Mouse (Mus musculus): ENCODE measurements around the gene Rabac1. TPM values are rescaled to one million over a fixed set of nuclear protein-coding genes. Genes with fewer than 3 reads are reported as not detected.

Rabac1 gene
- polyA plus RNA-seq, 1 experiment: 205 TPM

DNA sequence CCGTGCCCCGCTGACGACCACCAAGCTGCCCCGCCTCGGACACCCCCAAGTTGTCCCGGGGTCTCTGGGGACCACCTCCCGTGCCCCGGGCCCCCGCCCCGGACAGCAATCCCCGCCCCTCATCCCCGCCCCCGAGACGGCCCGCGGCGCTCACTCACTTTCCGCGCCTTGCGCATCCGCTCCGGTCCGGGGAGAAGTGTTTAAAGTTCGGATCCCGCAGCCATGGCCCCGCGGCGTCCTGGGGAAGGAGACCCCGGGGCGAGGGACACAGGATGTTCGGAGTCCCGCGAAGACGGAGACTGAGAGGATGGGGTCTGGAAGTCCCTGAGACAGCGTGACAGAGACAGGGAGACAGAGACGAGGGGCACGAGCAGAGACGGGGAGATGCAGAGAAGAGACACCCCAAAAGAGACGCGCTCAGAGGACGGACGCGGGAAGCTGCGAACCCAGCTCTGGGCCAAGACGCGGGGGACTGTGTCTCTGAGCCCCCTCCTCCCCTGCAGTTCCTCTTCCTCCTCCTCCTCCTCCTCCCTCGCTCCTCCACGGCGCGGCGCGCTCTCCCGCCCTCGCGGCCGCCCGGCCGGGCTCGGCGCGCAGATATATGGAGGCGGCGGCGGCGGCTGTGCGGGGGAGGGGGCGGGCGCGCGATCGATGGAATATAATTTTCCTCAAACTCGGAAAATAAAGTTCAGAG lies 28.1 kb downstream of the Rabac1 start, which contains the start of gene Gm4881:
TSS of gene Gm4881 (minus strand) at position 238 of the 694 bp plus-strand sequence.
- Histone ChIP-seq H3K4me1 (ENCODE audit: control insufficient read depth, insufficient read depth, low read length) (no peaks in the 10 kb centered on the region), H3K4me3 (ENCODE audit: insufficient read depth, low read length) (no peak within 1 kb of the TSS), H3K27ac (ENCODE audit: insufficient read depth, low read depth, low read length) (no peak within 1 kb of the TSS)
- TF ChIP-seq POLR2A (IDR thresholded peaks at IDR 0.05; ENCODE audit: borderline replicate concordance, low read depth, low read length) (no peak), CTCF (IDR thresholded peaks at IDR 0.05; ENCODE audit: low read depth, low read length) (no peak)

DNA sequence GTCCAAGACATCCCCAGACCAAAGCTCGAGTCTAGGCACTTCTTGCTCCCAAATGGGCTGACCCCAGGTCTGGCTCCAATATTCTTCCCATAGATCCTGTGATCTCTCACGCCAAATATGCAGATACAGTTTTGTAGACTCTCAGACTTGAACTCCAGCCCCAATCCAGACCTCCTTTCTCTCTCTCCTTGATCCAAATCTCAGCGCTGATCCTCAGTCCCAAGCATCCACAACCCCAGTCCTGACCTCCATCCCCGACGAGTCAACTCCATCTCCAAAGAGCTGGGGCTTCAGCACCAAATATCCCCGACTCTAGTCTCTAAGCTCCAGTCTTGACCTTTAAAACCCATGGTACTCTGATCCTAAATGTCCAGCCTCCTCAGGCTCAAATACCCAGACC lies 28.9 kb downstream of the Rabac1 start:
- H3K4me1 ChIP-seq (ENCODE audit: control insufficient read depth, insufficient read depth, low read length): no peaks in the 10 kb centered on the region
- no peak overlapping the region for H3K4me3 ChIP-seq (ENCODE audit: insufficient read depth, low read length)
- H3K27ac ChIP-seq (ENCODE audit: insufficient read depth, low read depth, low read length): no peak overlapping the region
- TF ChIP-seq POLR2A (IDR thresholded peaks at IDR 0.05; ENCODE audit: borderline replicate concordance, low read depth, low read length) (no peak), CTCF (IDR thresholded peaks at IDR 0.05; ENCODE audit: low read depth, low read length) (no peak)

DNA sequence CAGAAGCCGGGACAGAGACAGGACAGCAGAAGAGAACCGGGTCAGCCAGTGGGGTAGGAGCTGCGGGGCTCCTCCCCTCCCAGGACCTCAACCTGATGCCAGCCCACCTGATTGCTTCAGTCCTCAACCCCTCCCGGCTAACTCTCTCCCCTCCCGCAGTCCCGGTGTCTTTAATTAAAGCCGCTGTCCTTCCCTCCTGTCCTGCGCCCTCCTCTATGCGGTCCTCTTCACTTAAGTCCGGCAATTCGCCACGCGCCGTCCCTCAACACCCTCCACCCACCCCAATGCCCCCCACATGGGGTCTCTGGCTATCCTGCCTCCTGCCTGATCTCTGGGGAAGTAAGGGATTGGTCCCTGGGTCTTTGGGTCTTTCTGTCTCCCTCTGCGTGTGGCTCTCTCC lies 40.9 kb downstream of the Rabac1 start:
- H3K27ac ChIP-seq (ENCODE audit: insufficient read depth, low read depth, low read length): no peak overlapping the region
- no peak overlapping the region for H3K4me3 ChIP-seq (ENCODE audit: insufficient read depth, low read length)
- TF ChIP-seq CTCF (IDR thresholded peaks at IDR 0.05; ENCODE audit: low read depth, low read length): no peak
- TF ChIP-seq POLR2A (IDR thresholded peaks at IDR 0.05; ENCODE audit: borderline replicate concordance, low read depth, low read length): no peak
- no peaks in the 10 kb centered on the region for H3K4me1 ChIP-seq (ENCODE audit: control insufficient read depth, insufficient read depth, low read length)

DNA sequence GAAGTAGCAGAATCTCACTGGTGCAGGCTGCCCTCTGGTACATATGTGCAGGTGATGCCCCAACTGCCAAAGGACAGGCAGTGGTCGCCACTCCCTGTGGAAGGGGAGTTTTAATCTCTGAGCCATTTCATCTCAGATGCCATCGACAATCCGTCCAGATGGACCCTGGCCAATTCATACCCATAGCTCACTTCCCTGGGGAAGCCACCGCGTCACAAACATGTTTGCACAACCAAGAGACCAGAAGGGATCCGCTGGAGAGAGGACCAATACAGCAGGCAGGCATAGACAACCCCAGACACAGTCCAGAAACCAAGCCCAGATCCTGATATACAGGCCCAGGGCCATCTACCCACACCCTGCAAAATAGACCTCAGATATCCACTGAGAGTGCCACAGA lies 42.1 kb downstream of the Rabac1 start:
- no peaks in the 10 kb centered on the region for H3K4me1 ChIP-seq (ENCODE audit: control insufficient read depth, insufficient read depth, low read length)
- TF ChIP-seq POLR2A (IDR thresholded peaks at IDR 0.05; ENCODE audit: borderline replicate concordance, low read depth, low read length) (no peak), CTCF (IDR thresholded peaks at IDR 0.05; ENCODE audit: low read depth, low read length) (no peak)
- H3K4me3 ChIP-seq (ENCODE audit: insufficient read depth, low read length): no peak overlapping the region
- no peak overlapping the region for H3K27ac ChIP-seq (ENCODE audit: insufficient read depth, low read depth, low read length)

Other genes starting within 250 kb of the Rabac1 start
- not detected in 2 replicates for gene Gm4763, start 245.8 kb downstream of the Rabac1 start, polyA plus RNA-seq (2012; ENCODE audit: insufficient read depth, insufficient read length, missing spikeins)
- gene Cd177, start 212.4 kb downstream of the Rabac1 start, polyA plus RNA-seq (2012; ENCODE audit: insufficient read depth, insufficient read length, missing spikeins): 0.47 and 0.74 TPM in 2 replicates
- gene Ceacam10, start 195.5 kb downstream of the Rabac1 start, polyA plus RNA-seq (2012; ENCODE audit: insufficient read depth, insufficient read length, missing spikeins): 1.7 TPM in 1 of 2 replicates, not detected in the other
- gene Gm9844, start 110.5 kb downstream of the Rabac1 start, polyA plus RNA-seq (2012; ENCODE audit: insufficient read depth, insufficient read length, missing spikeins): 2.4 TPM in 1 of 2 replicates, not detected in the other
- not detected in 2 replicates for gene Lypd4, start 102.8 kb downstream of the Rabac1 start, polyA plus RNA-seq (2012; ENCODE audit: insufficient read depth, insufficient read length, missing spikeins)
- gene Dmrtc2, start 102.7 kb downstream of the Rabac1 start, polyA plus RNA-seq (2012; ENCODE audit: insufficient read depth, insufficient read length, missing spikeins): not detected in 2 replicates
- gene Rps19, start 88.4 kb downstream of the Rabac1 start, polyA plus RNA-seq (2012; ENCODE audit: insufficient read depth, insufficient read length, missing spikeins): 1,580 and 1,635 TPM in 2 replicates
- not detected in 2 replicates for gene Cd79a, start 75.4 kb downstream of the Rabac1 start, polyA plus RNA-seq (2012; ENCODE audit: insufficient read depth, insufficient read length, missing spikeins)
- gene Arhgef1, start 69.8 kb downstream of the Rabac1 start, polyA plus RNA-seq (2012; ENCODE audit: insufficient read depth, insufficient read length, missing spikeins): 197 and 204 TPM in 2 replicates
- not detected in 2 replicates for gene Gm4881, start 28.3 kb downstream of the Rabac1 start, polyA plus RNA-seq (2012; ENCODE audit: insufficient read depth, insufficient read length, missing spikeins)
- 70.0 and 85.8 TPM in 2 replicates for gene Atp1a3, start 33.2 kb upstream of the Rabac1 start, polyA plus RNA-seq (2012; ENCODE audit: insufficient read depth, insufficient read length, missing spikeins)
- gene Grik5, start 99.6 kb upstream of the Rabac1 start, polyA plus RNA-seq (2012; ENCODE audit: insufficient read depth, insufficient read length, missing spikeins): 1.5 and 2.1 TPM in 2 replicates
- 9.6 and 9.7 TPM in 2 replicates for gene Zfp574, start 99.8 kb upstream of the Rabac1 start, polyA plus RNA-seq (2012; ENCODE audit: insufficient read depth, insufficient read length, missing spikeins)
- gene Pou2f2, start 207.0 kb upstream of the Rabac1 start, polyA plus RNA-seq (2012; ENCODE audit: insufficient read depth, insufficient read length, missing spikeins): 105 and 121 TPM in 2 replicates
- 12.6 and 12.7 TPM in 2 replicates for gene Dedd2, start 247.9 kb upstream of the Rabac1 start, polyA plus RNA-seq (2012; ENCODE audit: insufficient read depth, insufficient read length, missing spikeins)
- 5.0 and 6.4 TPM in 2 replicates for gene Zfp526, start 248.7 kb upstream of the Rabac1 start, polyA plus RNA-seq (2012; ENCODE audit: insufficient read depth, insufficient read length, missing spikeins)

Data from bone marrow macrophage, adult 2 months (primary cell).